Mouse (Mus musculus) forelimb bud, embryonic 11.5 days (tissue): ENCODE data around the gene Gm44973.
"Not testable (repeated sequence)": the region's sequence is repeated elsewhere in the genome, so short reads cannot be mapped to it uniquely, and the experiment has no call there.

Experiments used
- DNase-seq: peaks from one replicate; pipeline ENCODE4 v3.0.0-alpha.2; 2012; ENCODE audit warnings: low read depth, low spot score

Gene Gm44973

GRCm38 (mm10) chr7:5015118-5016001, at the start of gene Gm44973:
TSS of gene Gm44973 (plus strand) at chr7:5015496.
- peak; percentile 94 for DNase-seq

GRCm38 (mm10) chr7:4971068-4971467, 44.2 kb upstream of the Gm44973 start, which contains the start of gene Sbk3:
TSS of gene Sbk3 (minus strand) at chr7:4971168.
- no peak for DNase-seq

GRCm38 (mm10) chr7:4971710-4972109, 43.6 kb upstream of the Gm44973 start:
- no peak for DNase-seq

- no peak for DNase-seq
Measured at GRCm38 (mm10) chr7:4972321-4973047, 42.8 kb upstream of the Gm44973 start.

- DNase-seq, result no peak
Measured at GRCm38 (mm10) chr7:4975455-4975854, 39.8 kb upstream of the Gm44973 start.

- DNase-seq, result no peak
Measured at GRCm38 (mm10) chr7:4976832-4977231, 38.5 kb upstream of the Gm44973 start.

GRCm38 (mm10) chr7:4988250-4988649, 27.0 kb upstream of the Gm44973 start:
- no peak for DNase-seq

- no peak for DNase-seq
Measured at GRCm38 (mm10) chr7:4993347-4993998, 21.8 kb upstream of the Gm44973 start.

- no peak for DNase-seq
Measured at GRCm38 (mm10) chr7:4993999-4994788, 21.1 kb upstream of the Gm44973 start.

- peak; percentile 24 for DNase-seq
Measured at GRCm38 (mm10) chr7:4995268-4996002, 19.9 kb upstream of the Gm44973 start.

- peak; percentile 91 for DNase-seq
Measured at GRCm38 (mm10) chr7:4996003-4996895, 19.0 kb upstream of the Gm44973 start, which contains the start of gene Zfp579. TSS of gene Zfp579 (minus strand) at chr7:4996158.

GRCm38 (mm10) chr7:4996934-4997333, 18.4 kb upstream of the Gm44973 start:
- DNase-seq, result no peak

GRCm38 (mm10) chr7:4999876-5000275, 15.4 kb upstream of the Gm44973 start:
- DNase-seq, result no peak

- DNase-seq, result not testable (repeated sequence)
Measured at GRCm38 (mm10) chr7:5002876-5003275, 12.4 kb upstream of the Gm44973 start.

GRCm38 (mm10) chr7:5008229-5008628, 7.1 kb upstream of the Gm44973 start:
- DNase-seq, result no peak

GRCm38 (mm10) chr7:5012681-5013513, 2.4 kb upstream of the Gm44973 start:
- no peak for DNase-seq

GRCm38 (mm10) chr7:5014251-5015117, 812 bp upstream of the Gm44973 start, which contains the start of the genes Zfp524 and Fiz1:
TSS of gene Zfp524 (plus strand) at chr7:5014415.
TSS of gene Fiz1 (minus strand) at chr7:5014697.
- DNase-seq, result peak; percentile 98
